ENCODE assay signal across 13 mouse cellular contexts in the genomic region with DNA sequence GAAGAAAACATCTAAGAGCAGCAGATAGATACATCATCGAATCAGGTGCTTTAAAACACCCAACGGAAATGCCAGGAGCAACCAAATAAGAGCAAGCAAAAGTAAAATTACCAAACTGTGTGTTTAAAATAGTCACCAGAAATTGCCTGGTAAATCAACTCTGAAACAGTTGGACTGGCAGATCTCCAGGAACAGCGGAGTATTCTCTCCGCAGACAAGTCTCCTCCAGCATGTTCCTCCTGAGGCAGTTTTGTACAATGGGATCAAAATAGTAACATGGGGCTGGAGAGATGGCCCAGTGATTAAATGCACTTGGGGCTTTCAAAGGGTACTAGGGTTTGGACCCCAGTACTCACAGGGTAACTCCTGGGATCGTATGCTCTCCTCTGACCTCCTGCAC.
A peak's percentile ranks its signal among the peaks of the same experiment; 100 is the strongest.
DNase-seq lines count a peak whose midpoint lies in the region; ATAC-seq lines count a peak whose summit lies in the region.
"Had no signal": no experiment of that assay in that cellular context is flagged by ENCODE, and none has a peak within 500 bp of the region (broad histone marks: within the 10 kb centered on the region; RNA-seq: fewer than 3 reads in every experiment).

No protein-coding gene starts in this region.

- DNase-seq in cerebellum, adult 11 months = no peak
- DNase-seq in right cerebral cortex, adult 18-20 months = peak; percentile 9
- DNase-seq in right cerebral cortex, postnatal 36 days (ENCODE audit: low spot score in 2 of 2) = no peak
- DNase-seq in layer of hippocampus, adult 11-12 months (ENCODE audit: low spot score) = peak; percentile 40
- peak; percentile 41 to 44 for DNase-seq in layer of hippocampus, postnatal 36 days
- DNase-seq: adrenal gland, postnatal 10 days; gastrocnemius, postnatal 36 days; lung, postnatal 10 days had no signal

- peak; percentile 56; the same call in 1 of the 2 replicates for ATAC-seq in cerebellum, adult (ENCODE audit: insufficient number of reproducible peaks, low FRiP score, low TSS enrichment)
- ATAC-seq in megakaryocyte progenitor cell, adult 5-6 weeks (replicated peaks; ENCODE audit: poor library complexity) = no peak
- no peak for ATAC-seq in granulocyte monocyte progenitor cell, adult 5-6 weeks (replicated peaks; ENCODE audit: poor library complexity, severe bottlenecking)
- ATAC-seq: forebrain, embryonic 14.5 days; intestine, embryonic 15.5 days had no signal

Comparison
In these comparisons a context has a peak if more than half of its experiments do, and no peak if none do; other contexts are left out.
1. DNase-seq: peak in right cerebral cortex, adult 18-20 months (single experiment), layer of hippocampus, adult 11-12 months (single experiment) and layer of hippocampus, postnatal 36 days (2 of 2); none in cerebellum, adult 11 months (single experiment) and right cerebral cortex, postnatal 36 days (0 of 2).